Mouse (Mus musculus): ENCODE measurements at regions not wholly inside any gene's neighbourhood (a gene's known extent, or its start where the extent isn't known, plus 50 kb on each side); places are given as distances from the start of the nearest gene placed in this dataset.
"Not testable (repeated sequence)": the region's sequence is repeated elsewhere in the genome, so short reads cannot be mapped to it uniquely, and the experiment has no call there.

GRCm38 (mm10) chr11:28993270-28993847 is 137.2 kb upstream of the Pnpt1 start:
- H3K9ac ChIP-seq = no peak overlapping the region
- DNase-seq (ENCODE audit: low spot score) = no peak
- no peak overlapping the region for H3K27ac ChIP-seq
- no peaks in the 10 kb centered on the region for H3K4me1 ChIP-seq (replicated peaks; ENCODE audit: control insufficient read depth, insufficient read depth, low read length)
- 93% methylated on average over 4 of the region's 4 CpGs for WGBS
- no peaks in the 10 kb centered on the region for H3K27me3 ChIP-seq (ENCODE audit: control insufficient read depth, insufficient read depth, low read length)
- no peak overlapping the region for H3K4me2 ChIP-seq (replicated peaks)
- no peaks in the 10 kb centered on the region for H3K36me3 ChIP-seq (replicated peaks; ENCODE audit: control insufficient read depth, insufficient read depth)
- H3K4me3 ChIP-seq (replicated peaks; ENCODE audit: low read length) = no peak overlapping the region
- H3K9me3 ChIP-seq (ENCODE audit: control insufficient read depth, low read length) = no peaks in the 10 kb centered on the region
- ATAC-seq (ENCODE audit: low FRiP score) = no peak

- Histone ChIP-seq H3K4me1 (replicated peaks; ENCODE audit: control insufficient read depth, insufficient read depth, low read length) (no peaks in the 10 kb centered on the region), H3K4me2 (replicated peaks) (no peak overlapping the region), H3K4me3 (replicated peaks; ENCODE audit: low read length) (no peak overlapping the region), H3K27me3 (ENCODE audit: control insufficient read depth, insufficient read depth, low read length) (no peaks in the 10 kb centered on the region), H3K27ac (no peak overlapping the region), H3K9ac (no peak overlapping the region), H3K9me3 (ENCODE audit: control insufficient read depth, low read length) (no peaks in the 10 kb centered on the region), H3K36me3 (replicated peaks; ENCODE audit: control insufficient read depth, insufficient read depth) (no peaks in the 10 kb centered on the region)
- ATAC-seq (ENCODE audit: low FRiP score) (no peak), DNase-seq (ENCODE audit: low spot score) (no peak)
- 83% methylated on average over 3 of the region's 3 CpGs for WGBS
Observed at GRCm38 (mm10) chr11:28998314-28999106, 132.0 kb upstream of the Pnpt1 start.

GRCm38 (mm10) chr11:28999196-28999595 is 131.3 kb upstream of the Pnpt1 start:
- Histone ChIP-seq H3K4me3 (replicated peaks; ENCODE audit: low read length) (no peak overlapping the region), H3K9ac (no peak overlapping the region), H3K27me3 (ENCODE audit: control insufficient read depth, insufficient read depth, low read length) (no peaks in the 10 kb centered on the region), H3K27ac (no peak overlapping the region), H3K4me2 (replicated peaks) (no peak overlapping the region), H3K4me1 (replicated peaks; ENCODE audit: control insufficient read depth, insufficient read depth, low read length) (no peaks in the 10 kb centered on the region), H3K9me3 (ENCODE audit: control insufficient read depth, low read length) (no peaks in the 10 kb centered on the region), H3K36me3 (replicated peaks; ENCODE audit: control insufficient read depth, insufficient read depth) (no peaks in the 10 kb centered on the region)
- DNase-seq (ENCODE audit: low spot score) (no peak), ATAC-seq (ENCODE audit: low FRiP score) (no peak)
- 82% methylated on average over 1 of the region's 1 CpGs for WGBS

GRCm38 (mm10) chr11:28999620-29000019 is 130.9 kb upstream of the Pnpt1 start:
- ATAC-seq (ENCODE audit: low FRiP score) = no peak
- DNase-seq (ENCODE audit: low spot score) = no peak
- no peak overlapping the region for H3K9ac ChIP-seq
- no peak overlapping the region for H3K4me3 ChIP-seq (replicated peaks; ENCODE audit: low read length)
- no peak overlapping the region for H3K27ac ChIP-seq
- no peaks in the 10 kb centered on the region for H3K27me3 ChIP-seq (ENCODE audit: control insufficient read depth, insufficient read depth, low read length)
- 81% methylated on average over 3 of the region's 3 CpGs for WGBS
- H3K4me1 ChIP-seq (replicated peaks; ENCODE audit: control insufficient read depth, insufficient read depth, low read length) = no peaks in the 10 kb centered on the region
- no peaks in the 10 kb centered on the region for H3K9me3 ChIP-seq (ENCODE audit: control insufficient read depth, low read length)
- no peak overlapping the region for H3K4me2 ChIP-seq (replicated peaks)
- H3K36me3 ChIP-seq (replicated peaks; ENCODE audit: control insufficient read depth, insufficient read depth) = no peaks in the 10 kb centered on the region

DNA sequence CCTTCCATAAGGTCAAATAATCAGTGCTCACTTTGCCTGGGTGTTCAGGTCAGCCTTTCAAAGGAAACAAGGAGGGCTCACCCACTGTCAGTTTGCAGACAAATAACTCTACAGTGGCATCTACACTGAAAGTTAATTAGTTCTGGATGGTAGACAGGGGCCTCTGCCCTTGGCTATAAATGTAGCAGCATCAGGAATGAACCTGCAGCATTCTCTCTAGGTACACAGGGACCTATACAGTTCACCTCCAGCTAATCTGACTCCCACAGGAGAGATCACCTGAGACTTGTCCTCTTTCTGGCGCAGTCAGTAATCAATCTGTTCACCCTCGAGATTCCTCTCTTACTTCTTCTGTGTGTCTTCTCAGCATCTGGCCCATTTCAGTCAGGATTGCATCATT is 130.3 kb upstream of the Pnpt1 start:
- no peak overlapping the region for H3K4me3 ChIP-seq (replicated peaks; ENCODE audit: low read length)
- WGBS = 87% methylated on average over 2 of the region's 2 CpGs
- no peak for ATAC-seq (ENCODE audit: low FRiP score)
- no peak overlapping the region for H3K4me2 ChIP-seq (replicated peaks)
- no peaks in the 10 kb centered on the region for H3K9me3 ChIP-seq (ENCODE audit: control insufficient read depth, low read length)
- no peaks in the 10 kb centered on the region for H3K4me1 ChIP-seq (replicated peaks; ENCODE audit: control insufficient read depth, insufficient read depth, low read length)
- H3K27me3 ChIP-seq (ENCODE audit: control insufficient read depth, insufficient read depth, low read length) = no peaks in the 10 kb centered on the region
- no peak for DNase-seq (ENCODE audit: low spot score)
- H3K9ac ChIP-seq = no peak overlapping the region
- no peaks in the 10 kb centered on the region for H3K36me3 ChIP-seq (replicated peaks; ENCODE audit: control insufficient read depth, insufficient read depth)
- no peak overlapping the region for H3K27ac ChIP-seq

- 79% methylated on average over 1 of the region's 1 CpGs for WGBS
- Histone ChIP-seq H3K36me3 (replicated peaks; ENCODE audit: control insufficient read depth, insufficient read depth) (no peaks in the 10 kb centered on the region), H3K27ac (no peak overlapping the region), H3K4me1 (replicated peaks; ENCODE audit: control insufficient read depth, insufficient read depth, low read length) (no peaks in the 10 kb centered on the region), H3K4me3 (replicated peaks; ENCODE audit: low read length) (no peak overlapping the region), H3K9me3 (ENCODE audit: control insufficient read depth, low read length) (no peaks in the 10 kb centered on the region), H3K9ac (no peak overlapping the region), H3K27me3 (ENCODE audit: control insufficient read depth, insufficient read depth, low read length) (no peaks in the 10 kb centered on the region), H3K4me2 (replicated peaks) (no peak overlapping the region)
- DNase-seq (ENCODE audit: low spot score) = no peak
- ATAC-seq (ENCODE audit: low FRiP score) = no peak
Observed at GRCm38 (mm10) chr11:29017406-29017805, 113.1 kb upstream of the Pnpt1 start.

DNA sequence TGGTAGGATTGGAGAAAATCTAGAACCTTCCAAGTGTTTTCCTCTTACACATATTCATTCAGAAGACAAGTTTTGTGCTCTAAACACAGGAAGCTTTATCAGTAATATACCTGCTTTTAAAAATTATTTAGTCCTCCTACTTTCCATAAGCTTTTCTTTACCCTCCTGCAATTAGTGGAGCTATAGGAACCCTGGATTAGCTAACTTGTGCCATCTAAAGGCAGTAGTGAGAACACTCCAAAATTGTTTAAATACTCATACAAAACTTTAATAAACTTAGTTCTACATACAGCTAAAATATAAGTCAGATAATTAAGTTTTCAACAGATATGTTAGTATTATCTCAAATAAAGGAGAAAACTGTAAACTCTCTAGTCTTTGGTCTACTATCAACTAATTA is 89.7 kb upstream of the Pnpt1 start:
- H3K4me1 ChIP-seq (replicated peaks; ENCODE audit: control insufficient read depth, insufficient read depth, low read length) = no peaks in the 10 kb centered on the region

DNA sequence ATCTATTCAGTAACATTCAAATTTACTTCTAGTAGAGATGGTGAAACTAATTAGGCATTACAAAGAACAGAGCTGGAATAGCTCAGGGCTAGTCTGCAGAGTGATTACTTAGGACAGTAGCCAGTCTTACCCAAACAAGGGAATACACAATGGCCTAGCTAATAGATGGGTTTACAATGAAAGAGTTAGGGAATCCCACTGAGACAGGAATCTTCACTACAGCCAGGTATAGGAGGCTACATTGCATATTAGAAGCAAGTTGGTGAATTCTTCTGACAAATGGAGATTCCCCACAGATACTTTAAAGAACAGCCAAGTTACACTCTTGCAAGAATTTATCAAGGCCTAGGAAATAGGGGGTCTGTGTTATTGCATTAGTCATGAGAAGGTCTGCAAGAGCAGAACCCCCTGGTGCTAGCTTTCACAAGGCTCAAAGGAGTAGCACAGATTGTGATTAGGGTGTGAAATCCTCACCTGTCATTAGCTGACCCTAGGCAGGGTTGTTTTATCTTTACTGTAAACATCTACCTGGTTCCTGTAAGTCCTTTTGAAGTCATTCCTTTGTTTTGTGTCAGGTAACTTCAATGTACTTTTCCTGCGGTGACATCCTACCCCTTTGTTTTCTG is 82.4 kb upstream of the Pnpt1 start:
- not testable (repeated sequence) for ATAC-seq (ENCODE audit: low FRiP score); H3K9me3 ChIP-seq (ENCODE audit: control insufficient read depth, low read length)

More for the DNA sequence above, 89.7 kb upstream of the Pnpt1 start:
- Histone ChIP-seq H3K4me2 (replicated peaks) (no peak overlapping the region), H3K27me3 (ENCODE audit: control insufficient read depth, insufficient read depth, low read length) (no peaks in the 10 kb centered on the region), H3K27ac (no peak overlapping the region), H3K36me3 (replicated peaks; ENCODE audit: control insufficient read depth, insufficient read depth) (no peaks in the 10 kb centered on the region), H3K9ac (no peak overlapping the region), H3K9me3 (ENCODE audit: control insufficient read depth, low read length) (no peaks in the 10 kb centered on the region), H3K4me3 (replicated peaks; ENCODE audit: low read length) (no peak overlapping the region)
- ATAC-seq (ENCODE audit: low FRiP score) (no peak), DNase-seq (ENCODE audit: low spot score) (peak; percentile 65)

GRCm38 (mm10) chr11:29052625-29053024 is 77.9 kb upstream of the Pnpt1 start:
- DNase-seq (ENCODE audit: low spot score) = no peak
- no peaks in the 10 kb centered on the region for H3K36me3 ChIP-seq (replicated peaks; ENCODE audit: control insufficient read depth, insufficient read depth)
- no peaks in the 10 kb centered on the region for H3K9me3 ChIP-seq (ENCODE audit: control insufficient read depth, low read length)
- no peak overlapping the region for H3K9ac ChIP-seq
- no peak overlapping the region for H3K4me2 ChIP-seq (replicated peaks)
- no peak overlapping the region for H3K4me3 ChIP-seq (replicated peaks; ENCODE audit: low read length)
- H3K27me3 ChIP-seq (ENCODE audit: control insufficient read depth, insufficient read depth, low read length) = no peaks in the 10 kb centered on the region
- H3K27ac ChIP-seq = no peak overlapping the region
- 71% methylated on average over 2 of the region's 2 CpGs for WGBS
- H3K4me1 ChIP-seq (replicated peaks; ENCODE audit: control insufficient read depth, insufficient read depth, low read length) = no peaks in the 10 kb centered on the region
- ATAC-seq (ENCODE audit: low FRiP score) = no peak

More for the DNA sequence above, 82.4 kb upstream of the Pnpt1 start:
- not testable (repeated sequence) for H3K4me2 ChIP-seq (replicated peaks); H3K27ac ChIP-seq; H3K27me3 ChIP-seq (ENCODE audit: control insufficient read depth, insufficient read depth, low read length); DNase-seq (ENCODE audit: low spot score); H3K4me1 ChIP-seq (replicated peaks; ENCODE audit: control insufficient read depth, insufficient read depth, low read length); H3K36me3 ChIP-seq (replicated peaks; ENCODE audit: control insufficient read depth, insufficient read depth); H3K4me3 ChIP-seq (replicated peaks; ENCODE audit: low read length); H3K9ac ChIP-seq
- 16% methylated on average over 1 of the region's 1 CpGs for WGBS

All from hindbrain, embryonic 14.5 days (tissue).